Mouse (Mus musculus): ENCODE results near the gene Tnfsf13b. TPM values are rescaled to one million over a fixed set of nuclear protein-coding genes. Genes with fewer than 3 reads are reported as not detected.

The Tnfsf13b gene
- 0.60 and 0.95 TPM in 2 replicates for polyA plus RNA-seq (2012; rRNA removed)

GRCm38 (mm10) chr8:10006156-10006985 is at the start of gene Tnfsf13b:
Gene Tnfsf13b (plus strand): TSS chr8:10006467.

GRCm38 (mm10) chr8:9977573-9978314 is 28.5 kb upstream of the Tnfsf13b start, which contains the start of the genes Lig4 and Abhd13:
Gene Lig4 (minus strand): TSS chr8:9977686.
Gene Abhd13 (plus strand): TSS chr8:9977707.

Other genes with a start within 250 kb of the Tnfsf13b start
- gene Fam155a, start 235.3 kb upstream of the Tnfsf13b start, polyA plus RNA-seq (2012; rRNA removed), result 41.6 and 42.8 TPM in 2 replicates
- not detected in 2 replicates for gene Gm10217, start 142.2 kb upstream of the Tnfsf13b start, polyA plus RNA-seq (2012; rRNA removed)
- 8.7 and 9.7 TPM in 2 replicates for gene Lig4, start 28.8 kb upstream of the Tnfsf13b start, polyA plus RNA-seq (2012; rRNA removed)
- gene Abhd13, start 28.8 kb upstream of the Tnfsf13b start, polyA plus RNA-seq (2012; rRNA removed), result 10.1 and 10.8 TPM in 2 replicates
- gene Myo16, start 147.4 kb downstream of the Tnfsf13b start, polyA plus RNA-seq (2012; rRNA removed), result 14.9 and 18.0 TPM in 2 replicates